Mouse (Mus musculus): ENCODE data around the gene Fem1b. TPM values are rescaled to one million over a fixed set of nuclear protein-coding genes. Genes with fewer than 3 reads are reported as not detected.
"Not testable (repeated sequence)": the region's sequence is repeated elsewhere in the genome, so short reads cannot be mapped to it uniquely, and the experiment has no call there.

Fem1b gene
- polyA plus RNA-seq, 1 experiment from 2014 or later: 19.5 TPM

DNA sequence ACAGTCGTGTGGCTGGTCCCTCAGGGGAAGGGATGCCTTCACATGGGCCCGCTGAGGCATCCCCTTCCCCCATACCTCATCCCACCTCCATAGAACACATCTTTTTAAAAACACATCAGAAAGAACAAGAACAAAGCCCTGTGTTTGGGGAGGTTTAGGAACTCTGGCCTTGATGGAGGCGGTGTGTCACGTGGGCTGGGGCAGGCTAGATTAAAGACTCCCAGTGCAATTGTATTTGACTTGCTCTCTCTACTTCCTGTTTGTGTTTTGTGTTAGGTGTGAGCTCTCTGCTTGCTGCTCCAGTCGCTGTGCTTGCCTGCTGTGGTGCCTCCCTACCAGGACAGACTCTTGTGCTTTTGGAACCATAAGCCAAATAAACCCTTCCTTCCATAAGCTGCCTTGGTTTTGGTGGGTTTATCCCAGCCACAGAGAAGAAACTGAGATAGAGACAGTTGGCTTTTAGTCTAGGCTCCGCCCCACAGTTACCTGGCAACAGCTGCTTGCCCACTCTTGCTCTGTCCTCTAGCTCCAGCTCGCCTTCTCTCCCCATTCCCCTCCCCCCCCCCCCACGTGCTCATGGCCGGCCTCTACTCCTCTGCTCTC, 14.2 kb upstream of the Fem1b start:
- Histone ChIP-seq H3K4me3 (no peak overlapping the region), H3K4me1 (peaks cover 47% of the 10 kb centered on the region), H3K9ac (peak overlapping the region; percentile 34; the same call in 1 of the 2 replicates), H3K36me3 (no peaks in the 10 kb centered on the region), H3K9me3 (replicated peaks) (no peaks in the 10 kb centered on the region), H3K4me2 (peak overlapping the region; percentile 46), H3K27me3 (replicated peaks) (no peaks in the 10 kb centered on the region), H3K27ac (peak overlapping the region; percentile 69)
- WGBS (ENCODE audit: insufficient replicate concordance): 21% methylated on average over 9 of the region's 9 CpGs
- ATAC-seq: peak; percentile 34

DNA sequence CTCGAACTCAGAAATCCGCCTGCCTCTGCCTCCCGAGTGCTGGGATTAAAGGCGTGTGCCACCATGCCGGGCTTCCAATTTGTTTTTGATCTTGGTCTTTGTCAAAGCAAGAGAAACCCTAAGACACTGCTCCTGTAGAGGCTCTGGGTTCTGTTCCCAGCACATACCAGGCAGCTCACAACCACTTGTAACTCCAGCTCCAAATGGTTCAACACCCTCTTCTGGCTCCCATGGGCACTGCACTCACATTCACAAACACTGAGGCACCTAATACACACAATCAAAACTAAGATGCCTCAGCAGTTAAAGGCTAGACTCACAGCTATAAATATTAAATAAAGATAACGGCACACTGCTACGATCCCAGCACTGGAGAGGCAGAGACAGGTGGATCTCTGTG, 10.1 kb upstream of the Fem1b start:
- H3K27me3 ChIP-seq (replicated peaks): no peaks in the 10 kb centered on the region
- no peaks in the 10 kb centered on the region for H3K36me3 ChIP-seq
- peaks cover 35% of the 10 kb centered on the region for H3K4me1 ChIP-seq
- H3K27ac ChIP-seq: no peak overlapping the region
- ATAC-seq: no peak
- 89% methylated on average over 7 of the region's 7 CpGs for WGBS (ENCODE audit: insufficient replicate concordance)
- no peaks in the 10 kb centered on the region for H3K9me3 ChIP-seq (replicated peaks)
- no peak overlapping the region for H3K9ac ChIP-seq
- no peak overlapping the region for H3K4me3 ChIP-seq
- H3K4me2 ChIP-seq: no peak overlapping the region

DNA sequence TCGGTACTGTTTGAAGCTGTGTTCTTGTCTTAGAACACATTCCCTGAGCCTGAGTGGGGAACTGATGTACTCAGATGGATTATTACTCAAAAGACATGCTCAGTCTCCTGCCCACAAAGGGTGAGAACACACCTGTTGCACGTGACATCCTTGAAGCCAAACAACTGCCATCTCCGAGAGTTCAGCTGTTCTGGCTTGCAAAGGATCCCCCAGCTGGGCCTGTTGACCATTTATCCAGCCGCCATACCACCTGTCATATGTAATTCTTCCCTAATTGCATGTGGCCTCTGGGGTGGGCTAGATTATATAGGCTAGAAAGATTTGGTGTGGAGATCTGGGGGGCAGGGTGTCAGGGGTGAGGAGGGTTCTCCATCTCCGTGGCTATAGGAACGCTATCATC, 9.1 kb upstream of the Fem1b start:
- 78% methylated on average over 6 of the region's 6 CpGs for WGBS (ENCODE audit: insufficient replicate concordance)

DNA sequence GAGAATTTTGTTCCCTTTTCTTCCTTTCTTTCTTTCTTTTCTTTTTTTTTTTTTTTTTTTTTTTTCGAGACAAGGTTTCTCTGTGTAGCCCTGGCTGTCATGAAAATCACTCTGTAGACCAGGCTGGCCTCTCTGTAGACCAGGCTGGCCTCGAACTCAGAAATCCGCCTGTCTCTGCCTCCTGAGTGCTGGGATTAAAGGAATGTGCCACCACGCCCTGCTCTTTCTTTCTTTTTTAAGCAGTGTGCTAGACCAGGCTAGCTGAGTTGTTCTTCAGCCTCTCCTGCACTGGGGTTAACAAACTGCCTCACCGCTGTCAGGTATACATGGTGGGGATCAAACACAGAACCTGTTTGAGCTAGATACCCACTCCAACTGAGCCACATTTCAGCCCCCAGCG, 8.2 kb upstream of the Fem1b start:
- H3K4me2 ChIP-seq; ATAC-seq; H3K4me3 ChIP-seq; H3K27me3 ChIP-seq (replicated peaks); H3K36me3 ChIP-seq; H3K9ac ChIP-seq; H3K27ac ChIP-seq; H3K9me3 ChIP-seq (replicated peaks): not testable (repeated sequence)
- 76% methylated on average over 6 of the region's 6 CpGs for WGBS (ENCODE audit: insufficient replicate concordance)
- H3K4me1 ChIP-seq: peaks cover 16% of the 10 kb centered on the region

More for the DNA sequence above, 9.1 kb upstream of the Fem1b start:
- Histone ChIP-seq H3K27me3 (replicated peaks) (no peaks in the 10 kb centered on the region), H3K4me2 (no peak overlapping the region), H3K9ac (no peak overlapping the region), H3K27ac (no peak overlapping the region), H3K4me3 (no peak overlapping the region), H3K4me1 (peaks cover 25% of the 10 kb centered on the region), H3K9me3 (replicated peaks) (no peaks in the 10 kb centered on the region), H3K36me3 (no peaks in the 10 kb centered on the region)
- ATAC-seq: no peak

DNA sequence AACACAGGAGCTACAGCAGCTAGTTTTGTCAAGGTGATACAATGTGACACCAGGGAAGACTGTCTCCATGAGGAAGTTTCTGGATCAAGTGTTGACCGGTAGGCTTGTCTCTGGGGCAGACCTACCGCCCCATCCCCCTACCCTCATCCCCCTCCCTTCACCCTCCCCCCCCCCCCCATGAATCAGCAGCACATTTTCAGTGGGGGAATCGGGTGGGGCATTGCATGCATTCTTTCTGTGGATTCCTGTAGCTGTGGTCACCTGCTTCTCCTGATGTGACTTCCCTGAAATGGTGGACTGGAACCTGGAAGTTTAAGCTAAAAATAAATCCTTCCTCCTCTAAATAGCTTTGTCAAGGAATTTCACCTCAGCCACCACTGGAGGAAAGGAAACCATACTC, 7.8 kb upstream of the Fem1b start:
- Histone ChIP-seq H3K4me2 (no peak overlapping the region), H3K27me3 (replicated peaks) (no peaks in the 10 kb centered on the region), H3K36me3 (no peaks in the 10 kb centered on the region), H3K9ac (no peak overlapping the region), H3K9me3 (replicated peaks) (no peaks in the 10 kb centered on the region), H3K4me3 (no peak overlapping the region), H3K27ac (no peak overlapping the region), H3K4me1 (peaks cover 14% of the 10 kb centered on the region)
- ATAC-seq: no peak
- 58% methylated on average over 3 of the region's 3 CpGs for WGBS (ENCODE audit: insufficient replicate concordance)

DNA sequence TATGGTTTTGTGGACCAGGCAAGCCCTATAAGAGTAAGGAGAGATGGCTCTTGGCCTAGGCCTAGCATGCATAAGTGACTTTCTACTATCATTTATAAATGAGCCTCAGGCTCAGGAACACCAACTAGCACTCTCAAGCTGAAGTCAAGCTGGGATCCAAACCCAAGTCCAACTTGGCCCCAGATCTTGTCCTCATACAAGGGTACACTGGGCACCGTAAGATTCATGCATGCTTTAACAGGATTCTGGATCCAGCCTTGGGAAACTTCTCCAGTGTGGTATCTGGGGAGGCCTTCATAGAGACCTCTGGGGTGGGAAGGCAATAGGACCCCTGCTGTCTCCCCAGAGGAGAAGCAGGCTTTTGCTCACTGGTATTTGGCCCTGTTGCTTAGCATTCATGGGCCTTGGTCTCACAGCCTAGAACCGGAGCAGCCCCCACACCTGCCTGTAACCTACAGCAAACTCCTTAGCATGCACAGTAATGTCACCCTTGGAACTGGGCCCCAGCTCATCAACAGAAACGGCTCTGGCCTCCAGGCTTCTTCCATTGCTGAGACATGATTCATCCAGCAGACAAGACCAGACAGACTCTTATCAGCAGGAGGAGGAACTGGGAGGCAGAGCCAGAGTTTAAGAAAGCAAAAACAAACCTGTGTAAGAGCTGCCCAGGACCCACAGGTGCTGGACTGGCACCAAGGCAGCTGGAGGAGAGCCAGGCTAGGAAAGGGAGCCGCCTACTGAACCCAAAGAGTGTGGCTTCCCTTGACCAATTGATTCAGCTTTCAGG, 6.3 kb upstream of the Fem1b start:
- H3K4me1 ChIP-seq: peaks cover 17% of the 10 kb centered on the region
- no peak for ATAC-seq
- no peak overlapping the region for H3K9ac ChIP-seq
- H3K4me3 ChIP-seq: no peak overlapping the region
- no peaks in the 10 kb centered on the region for H3K9me3 ChIP-seq (replicated peaks)
- H3K36me3 ChIP-seq: no peaks in the 10 kb centered on the region
- H3K27ac ChIP-seq: no peak overlapping the region
- WGBS (ENCODE audit: insufficient replicate concordance): 59% methylated on average over 4 of the region's 4 CpGs
- H3K4me2 ChIP-seq: no peak overlapping the region
- no peaks in the 10 kb centered on the region for H3K27me3 ChIP-seq (replicated peaks)

DNA sequence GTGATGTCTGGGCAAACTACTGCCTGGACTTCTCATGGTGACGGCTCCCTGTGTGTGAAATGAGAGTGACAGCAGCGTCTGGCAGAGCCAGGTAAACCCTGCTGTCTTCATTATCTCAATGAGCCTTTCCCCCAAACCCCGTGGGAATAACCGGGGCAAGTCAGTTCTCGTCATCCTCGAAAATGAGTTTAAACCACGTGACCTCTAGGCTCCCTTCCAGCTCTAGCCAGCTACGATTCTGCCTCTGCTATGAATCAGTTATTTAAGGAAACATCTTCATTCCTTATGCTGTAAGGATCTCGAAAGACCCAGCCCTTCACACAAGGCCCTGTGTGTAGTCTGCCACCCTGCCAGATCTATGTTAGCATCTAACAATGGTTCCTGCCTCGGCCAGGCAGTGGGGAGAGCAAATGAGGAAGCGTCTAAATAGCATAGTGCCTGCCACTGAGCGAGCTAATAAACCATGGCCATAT, 5.4 kb upstream of the Fem1b start:
- H3K4me2 ChIP-seq: no peak overlapping the region
- WGBS (ENCODE audit: insufficient replicate concordance): 55% methylated on average over 12 of the region's 12 CpGs
- H3K4me3 ChIP-seq: no peak overlapping the region
- H3K9me3 ChIP-seq (replicated peaks): no peaks in the 10 kb centered on the region
- H3K9ac ChIP-seq: no peak overlapping the region
- H3K27ac ChIP-seq: no peak overlapping the region
- peaks cover 26% of the 10 kb centered on the region for H3K4me1 ChIP-seq
- ATAC-seq: no peak
- no peaks in the 10 kb centered on the region for H3K36me3 ChIP-seq
- no peaks in the 10 kb centered on the region for H3K27me3 ChIP-seq (replicated peaks)

DNA sequence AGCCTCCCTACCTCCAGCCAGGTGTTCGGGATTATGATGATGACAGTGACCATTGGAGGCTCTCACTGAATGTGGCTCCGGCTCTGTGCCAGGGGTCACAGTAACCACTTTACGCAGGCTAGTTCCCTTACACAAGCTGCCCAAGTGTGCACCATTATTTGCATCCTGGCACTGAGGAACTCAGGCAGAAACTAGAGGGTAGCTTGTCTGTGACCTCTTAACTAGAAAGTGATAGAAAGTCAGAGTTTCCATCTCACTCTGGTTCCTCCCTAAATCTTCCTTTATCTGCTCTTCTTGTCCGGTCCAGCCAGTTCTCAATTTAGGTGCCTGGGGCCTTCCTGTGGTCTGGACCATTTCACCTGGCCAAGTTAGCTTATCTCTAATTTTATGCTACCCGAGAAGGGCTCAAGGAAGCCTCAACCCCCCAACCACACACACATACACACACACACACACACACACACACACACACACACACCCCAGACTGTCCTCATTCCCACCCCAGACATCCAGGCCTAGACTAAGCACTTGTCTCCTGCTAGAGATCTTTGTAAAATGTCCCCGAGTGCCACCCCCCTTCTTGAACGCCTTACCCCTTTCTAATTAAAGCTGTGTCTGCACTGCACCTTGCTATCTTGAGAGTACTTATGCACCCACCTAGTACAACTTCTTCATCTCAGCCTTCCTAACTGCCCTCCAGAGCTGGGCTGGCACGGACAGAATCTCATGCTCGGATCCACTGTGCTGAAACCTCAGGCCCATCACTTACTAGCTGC, 4.8 kb upstream of the Fem1b start:
- 66% methylated on average over 9 of the region's 9 CpGs for WGBS (ENCODE audit: insufficient replicate concordance)
- H3K27ac ChIP-seq: no peak overlapping the region
- no peak overlapping the region for H3K4me2 ChIP-seq
- H3K27me3 ChIP-seq (replicated peaks): no peaks in the 10 kb centered on the region
- no peaks in the 10 kb centered on the region for H3K36me3 ChIP-seq
- no peak for ATAC-seq
- H3K4me1 ChIP-seq: peaks cover 28% of the 10 kb centered on the region
- no peak overlapping the region for H3K9ac ChIP-seq
- H3K4me3 ChIP-seq: no peak overlapping the region
- no peaks in the 10 kb centered on the region for H3K9me3 ChIP-seq (replicated peaks)

DNA sequence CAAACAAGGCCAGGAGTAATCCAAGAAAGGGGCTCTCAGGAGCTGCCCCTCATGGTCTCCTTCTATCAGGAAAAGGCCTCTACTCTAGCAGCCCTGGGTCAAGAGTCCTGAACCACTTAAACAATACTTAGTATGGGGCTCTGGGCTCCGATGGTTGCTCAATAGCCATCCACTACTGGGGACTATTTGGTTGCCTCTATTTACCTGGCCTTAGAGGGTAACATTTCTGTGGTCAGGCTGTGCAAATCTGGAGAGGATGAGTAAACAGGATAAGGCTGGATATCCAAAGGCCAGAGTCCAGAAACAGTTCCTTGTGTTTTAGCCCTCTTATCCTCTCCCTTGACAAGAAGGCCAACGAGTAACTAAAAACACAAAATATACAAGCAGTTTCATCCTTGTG, 3.0 kb upstream of the Fem1b start:
- H3K36me3 ChIP-seq: no peaks in the 10 kb centered on the region
- H3K27me3 ChIP-seq (replicated peaks): no peaks in the 10 kb centered on the region
- H3K27ac ChIP-seq: peak overlapping the region; percentile 38; the same call in 1 of the 2 replicates
- peaks cover 35% of the 10 kb centered on the region for H3K4me1 ChIP-seq
- H3K4me2 ChIP-seq: no peak overlapping the region
- WGBS (ENCODE audit: insufficient replicate concordance): 72% methylated on average over 2 of the region's 2 CpGs
- H3K4me3 ChIP-seq: no peak overlapping the region
- no peak for ATAC-seq
- no peak overlapping the region for H3K9ac ChIP-seq
- no peaks in the 10 kb centered on the region for H3K9me3 ChIP-seq (replicated peaks)

DNA sequence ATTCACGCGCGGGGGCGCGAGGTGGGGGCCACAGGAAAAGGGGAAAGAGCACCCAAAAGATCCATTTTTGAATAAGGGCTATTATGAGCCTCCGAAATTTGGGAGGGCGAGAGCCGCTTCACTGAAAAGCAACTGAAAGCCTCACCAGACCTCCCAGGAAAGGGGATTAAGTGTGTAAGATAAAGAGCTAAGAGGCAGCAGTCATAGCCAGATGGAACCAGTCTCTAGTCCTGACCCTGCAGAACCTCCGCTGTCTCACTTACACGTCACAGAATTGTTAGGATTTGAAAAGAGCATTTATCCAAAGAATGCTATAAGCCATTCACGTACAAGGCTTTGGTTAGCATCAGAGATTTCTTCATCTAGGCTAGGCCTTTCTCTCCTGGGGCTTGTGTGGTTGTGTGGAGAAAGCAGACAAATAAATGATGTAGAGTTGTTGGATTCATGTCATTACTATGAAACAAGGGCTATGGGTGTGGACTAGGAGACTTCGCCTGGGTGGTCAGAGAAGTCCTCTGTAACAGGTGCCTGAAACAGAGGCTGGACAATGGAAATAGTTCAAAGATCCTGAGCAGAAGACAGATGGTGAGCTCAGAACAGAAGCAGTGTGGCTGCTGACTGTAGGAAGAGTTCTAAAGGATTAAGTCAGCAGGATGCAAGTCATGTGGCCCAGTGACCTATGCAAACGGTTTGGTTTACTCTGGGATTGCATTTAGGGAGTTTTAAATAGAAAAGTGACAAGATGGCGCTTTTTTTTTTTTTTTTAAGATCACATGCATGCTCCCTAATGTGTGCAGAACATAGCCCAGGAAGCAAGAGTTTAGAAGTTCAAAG, 699 bp upstream of the Fem1b start:
- Histone ChIP-seq H3K27me3 (replicated peaks) (no peaks in the 10 kb centered on the region), H3K4me1 (peaks cover 38% of the 10 kb centered on the region), H3K27ac (peak overlapping the region; percentile 94), H3K9ac (peak overlapping the region; percentile 95), H3K36me3 (peaks cover 8% of the 10 kb centered on the region; the same call in 1 of the 2 replicates), H3K4me3 (peak overlapping the region; percentile 84), H3K9me3 (replicated peaks) (no peaks in the 10 kb centered on the region), H3K4me2 (peak overlapping the region; percentile 93)
- no peak for ATAC-seq
- 24% methylated on average over 14 of the region's 14 CpGs for WGBS (ENCODE audit: insufficient replicate concordance)

All from liver, embryonic 12.5 days (tissue).